Mouse (Mus musculus): Measurements from ENCODE around the gene Rnf215. TPM values are rescaled to one million over a fixed set of nuclear protein-coding genes. Genes with fewer than 3 reads are reported as not detected.

The Rnf215 gene
- polyA plus RNA-seq (2014; fragmentation: Nextera tagmentation; extraction: Ambion mirVana): 51.0 and 53.3 TPM in 2 replicates

DNA sequence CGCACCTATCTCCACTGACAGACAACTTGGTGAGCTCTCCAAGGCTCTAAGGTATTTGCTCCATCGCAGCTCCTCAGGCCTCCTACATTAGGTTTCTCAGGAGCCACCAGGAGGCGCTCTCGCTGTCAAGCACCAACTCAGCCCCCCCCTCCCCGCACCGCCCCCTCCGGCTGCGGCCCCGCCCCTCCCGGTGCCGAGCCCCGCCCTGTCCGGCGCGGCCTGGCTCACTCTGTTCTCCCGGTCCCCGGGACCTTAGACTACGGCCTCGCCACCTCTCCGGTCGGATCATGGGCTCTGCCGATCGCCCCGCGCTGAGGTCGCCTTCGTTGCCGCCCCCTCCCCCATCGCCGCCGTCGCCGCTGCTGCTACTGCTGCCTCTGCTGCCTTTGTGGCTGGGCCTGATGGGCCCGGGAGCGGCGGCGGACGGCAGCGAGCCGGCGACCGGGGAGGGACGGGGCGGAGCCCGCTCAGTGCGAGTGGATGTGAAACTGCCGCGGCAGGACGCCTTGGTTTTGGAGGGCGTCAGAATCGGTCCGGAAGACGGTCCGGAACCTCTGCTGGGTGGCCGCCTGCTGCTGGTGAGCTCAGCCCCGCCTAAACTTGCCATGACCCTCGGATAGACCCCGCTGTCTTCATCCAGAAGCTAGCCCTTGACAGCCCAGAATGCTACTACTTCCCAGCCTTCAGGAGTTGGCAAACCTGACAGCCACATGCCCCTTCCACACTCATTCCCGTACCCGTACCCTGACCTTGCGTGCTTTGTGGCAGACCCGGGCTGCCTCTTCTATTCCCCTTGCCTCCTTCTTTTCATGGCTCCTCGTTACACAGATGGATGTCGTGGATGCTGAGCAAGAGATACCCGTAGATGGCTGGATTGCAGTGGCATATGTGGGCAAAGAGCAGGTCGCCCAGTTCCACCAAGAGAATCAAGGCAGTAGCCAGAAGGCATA, at the start of gene Rnf215:
Gene Rnf215, plus strand, starts transcription at position 217 of the 950 bp plus-strand sequence.
- ATAC-seq (ENCODE audit: low read depth): peak; percentile 90
- 2% methylated on average over 63 of the region's 66 CpGs for WGBS

GRCm38 (mm10) chr11:4086246-4086645, 48.8 kb upstream of the Rnf215 start:
- no peaks in the 10 kb centered on the region for H3K27me3 ChIP-seq (ENCODE audit: control insufficient read depth, insufficient read depth, low read length)
- H3K9me3 ChIP-seq (ENCODE audit: control insufficient read depth, low read length): no peaks in the 10 kb centered on the region
- H3K36me3 ChIP-seq (ENCODE audit: control insufficient read depth, insufficient read depth, low read length): no peaks in the 10 kb centered on the region
- H3K4me3 ChIP-seq (ENCODE audit: low read depth, low read length): no peak overlapping the region
- no peaks in the 10 kb centered on the region for H3K4me1 ChIP-seq (ENCODE audit: control insufficient read depth, insufficient read depth, low read length)
- H3K4me2 ChIP-seq (ENCODE audit: low read depth, low read length): no peak overlapping the region
- no peak overlapping the region for H3K9ac ChIP-seq (replicated peaks; ENCODE audit: low read depth, low read length)
- ATAC-seq (ENCODE audit: low read depth): no peak
- WGBS: 47% methylated on average over 1 of the region's 1 CpGs
- H3K27ac ChIP-seq (ENCODE audit: low read depth, low read length): no peak overlapping the region

More for the DNA sequence above, at the start of gene Rnf215:
- H3K4me3 ChIP-seq (ENCODE audit: low read depth, low read length): peak within 1 kb of the TSS; percentile 93
- peak within 1 kb of the TSS; percentile 92 for H3K27ac ChIP-seq (ENCODE audit: low read depth, low read length)
- peaks cover 13% of the 10 kb centered on the region for H3K36me3 ChIP-seq (ENCODE audit: control insufficient read depth, insufficient read depth, low read length)
- H3K4me1 ChIP-seq (ENCODE audit: control insufficient read depth, insufficient read depth, low read length): peaks cover 19% of the 10 kb centered on the region
- H3K27me3 ChIP-seq (ENCODE audit: control insufficient read depth, insufficient read depth, low read length): no peaks in the 10 kb centered on the region
- H3K9me3 ChIP-seq (ENCODE audit: control insufficient read depth, low read length): no peaks in the 10 kb centered on the region
- H3K4me2 ChIP-seq (ENCODE audit: low read depth, low read length): peak within 1 kb of the TSS; percentile 66
- peak within 1 kb of the TSS; percentile 98 for H3K9ac ChIP-seq (replicated peaks; ENCODE audit: low read depth, low read length)

DNA sequence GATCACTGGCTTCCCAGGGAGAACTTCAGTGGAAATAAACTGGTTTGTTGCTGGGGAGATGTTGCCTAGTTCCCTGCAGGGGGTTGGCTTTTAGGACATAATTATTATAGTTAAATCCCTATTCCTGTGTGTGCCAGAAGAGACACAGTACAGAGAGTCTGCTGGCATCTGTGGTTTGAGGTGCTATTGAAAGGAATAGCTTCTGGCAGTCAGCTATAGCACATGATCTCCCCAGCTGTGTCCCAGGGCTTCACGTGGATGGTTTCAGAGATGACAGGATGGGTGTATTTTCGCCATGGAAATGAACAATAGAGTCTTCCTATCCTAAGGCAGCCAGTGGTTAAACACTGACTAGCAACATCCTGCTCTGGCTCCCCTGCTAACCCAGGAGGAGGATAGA, 47.7 kb upstream of the Rnf215 start:
- no peak overlapping the region for H3K27ac ChIP-seq (ENCODE audit: low read depth, low read length)
- H3K4me1 ChIP-seq (ENCODE audit: control insufficient read depth, insufficient read depth, low read length): no peaks in the 10 kb centered on the region
- H3K27me3 ChIP-seq (ENCODE audit: control insufficient read depth, insufficient read depth, low read length): no peaks in the 10 kb centered on the region
- peak; percentile 51; the same call in 1 of the 2 replicates for ATAC-seq (ENCODE audit: low read depth)
- H3K4me2 ChIP-seq (ENCODE audit: low read depth, low read length): no peak overlapping the region
- WGBS: 42% methylated on average over 2 of the region's 2 CpGs
- no peak overlapping the region for H3K9ac ChIP-seq (replicated peaks; ENCODE audit: low read depth, low read length)
- H3K4me3 ChIP-seq (ENCODE audit: low read depth, low read length): no peak overlapping the region
- H3K36me3 ChIP-seq (ENCODE audit: control insufficient read depth, insufficient read depth, low read length): no peaks in the 10 kb centered on the region
- no peaks in the 10 kb centered on the region for H3K9me3 ChIP-seq (ENCODE audit: control insufficient read depth, low read length)

- Histone ChIP-seq H3K9ac (replicated peaks; ENCODE audit: low read depth, low read length) (no peak overlapping the region), H3K4me1 (ENCODE audit: control insufficient read depth, insufficient read depth, low read length) (peaks cover 10% of the 10 kb centered on the region), H3K4me2 (ENCODE audit: low read depth, low read length) (peak overlapping the region; percentile 77; the same call in 1 of the 2 replicates), H3K4me3 (ENCODE audit: low read depth, low read length) (no peak overlapping the region), H3K9me3 (ENCODE audit: control insufficient read depth, low read length) (no peaks in the 10 kb centered on the region), H3K36me3 (ENCODE audit: control insufficient read depth, insufficient read depth, low read length) (no peaks in the 10 kb centered on the region), H3K27ac (ENCODE audit: low read depth, low read length) (no peak overlapping the region), H3K27me3 (ENCODE audit: control insufficient read depth, insufficient read depth, low read length) (no peaks in the 10 kb centered on the region)
- 90% methylated on average over 18 of the region's 18 CpGs for WGBS
- no peak for ATAC-seq (ENCODE audit: low read depth)
These were observed 41.3 kb upstream of the Rnf215 start for GRCm38 (mm10) chr11:4093459-4094377.

GRCm38 (mm10) chr11:4094378-4095170, 40.4 kb upstream of the Rnf215 start:
- no peak for ATAC-seq (ENCODE audit: low read depth)
- Histone ChIP-seq H3K36me3 (ENCODE audit: control insufficient read depth, insufficient read depth, low read length) (no peaks in the 10 kb centered on the region), H3K4me2 (ENCODE audit: low read depth, low read length) (peak overlapping the region; percentile 77), H3K9me3 (ENCODE audit: control insufficient read depth, low read length) (no peaks in the 10 kb centered on the region), H3K27ac (ENCODE audit: low read depth, low read length) (peak overlapping the region; percentile 35; the same call in 1 of the 2 replicates), H3K9ac (replicated peaks; ENCODE audit: low read depth, low read length) (peak overlapping the region; percentile 37; the same call in 1 of the 2 replicates), H3K27me3 (ENCODE audit: control insufficient read depth, insufficient read depth, low read length) (no peaks in the 10 kb centered on the region), H3K4me3 (ENCODE audit: low read depth, low read length) (peak overlapping the region; percentile 41), H3K4me1 (ENCODE audit: control insufficient read depth, insufficient read depth, low read length) (peaks cover 10% of the 10 kb centered on the region)
- 5% methylated on average over 22 of the region's 24 CpGs for WGBS

- Histone ChIP-seq H3K27ac (ENCODE audit: low read depth, low read length) (peak within 1 kb of the TSS; percentile 64), H3K27me3 (ENCODE audit: control insufficient read depth, insufficient read depth, low read length) (no peaks in the 10 kb centered on the region), H3K4me1 (ENCODE audit: control insufficient read depth, insufficient read depth, low read length) (peaks cover 10% of the 10 kb centered on the region), H3K4me2 (ENCODE audit: low read depth, low read length) (peak within 1 kb of the TSS; percentile 77), H3K36me3 (ENCODE audit: control insufficient read depth, insufficient read depth, low read length) (no peaks in the 10 kb centered on the region), H3K9me3 (ENCODE audit: control insufficient read depth, low read length) (no peaks in the 10 kb centered on the region), H3K4me3 (ENCODE audit: low read depth, low read length) (peak within 1 kb of the TSS; percentile 41), H3K9ac (replicated peaks; ENCODE audit: low read depth, low read length) (peak within 1 kb of the TSS; percentile 37)
- ATAC-seq (ENCODE audit: low read depth): peak; percentile 28; the same call in 1 of the 2 replicates
- 8% methylated on average over 33 of the region's 34 CpGs for WGBS
These were observed 39.6 kb upstream of the Rnf215 start, which contains the start of gene Mtfp1 for GRCm38 (mm10) chr11:4095171-4096053. Mtfp1 (minus strand) TSS chr11:4095445.

DNA sequence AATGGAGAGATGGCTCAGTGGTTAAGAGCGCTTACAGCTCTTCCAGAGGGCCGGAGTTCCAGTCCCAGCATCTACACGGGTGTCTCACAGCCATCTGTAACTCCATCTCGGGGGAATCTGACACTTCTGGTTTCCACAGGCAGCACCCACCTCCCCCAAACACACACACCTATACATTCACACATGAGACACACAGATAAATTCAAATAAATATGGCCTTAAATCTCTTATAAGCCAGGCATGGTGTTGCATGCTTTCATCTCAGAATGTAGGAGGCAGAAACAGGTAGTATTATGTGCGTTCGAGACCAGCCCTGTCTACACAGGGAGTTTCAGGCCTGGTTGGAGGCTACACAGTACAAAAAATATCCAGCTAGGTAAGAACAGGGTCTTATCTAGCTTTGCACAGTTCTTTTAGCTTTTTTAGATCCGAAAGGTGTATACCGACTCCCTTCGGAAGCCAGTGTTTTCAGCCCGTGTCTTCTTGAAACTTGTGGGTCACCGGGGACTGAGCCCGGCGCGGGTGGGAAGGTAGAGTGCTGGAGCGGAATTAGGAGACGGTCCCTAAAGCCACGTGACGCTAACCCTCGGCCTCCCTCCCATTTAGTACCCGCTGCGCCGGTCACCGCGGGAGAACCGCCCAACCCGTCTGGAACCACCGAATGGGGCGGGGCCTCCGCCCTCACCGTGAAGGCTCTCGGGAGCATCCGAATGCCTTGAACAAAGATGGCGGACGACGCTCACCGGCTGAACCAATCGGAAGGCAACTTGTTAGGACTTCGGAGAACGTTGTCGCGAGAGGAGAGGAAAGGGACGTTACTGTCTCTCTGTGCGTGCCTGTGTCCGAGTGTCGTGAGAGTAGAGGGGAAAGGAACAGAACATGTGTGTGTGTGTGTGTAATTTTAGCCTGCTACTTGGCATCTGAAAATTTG, 38.7 kb upstream of the Rnf215 start:
- ATAC-seq (ENCODE audit: low read depth): peak; percentile 97
- Histone ChIP-seq H3K27me3 (ENCODE audit: control insufficient read depth, insufficient read depth, low read length) (no peaks in the 10 kb centered on the region), H3K4me1 (ENCODE audit: control insufficient read depth, insufficient read depth, low read length) (peaks cover 10% of the 10 kb centered on the region), H3K4me3 (ENCODE audit: low read depth, low read length) (peak overlapping the region; percentile 41), H3K27ac (ENCODE audit: low read depth, low read length) (peak overlapping the region; percentile 82), H3K9ac (replicated peaks; ENCODE audit: low read depth, low read length) (peak overlapping the region; percentile 77), H3K4me2 (ENCODE audit: low read depth, low read length) (peak overlapping the region; percentile 77), H3K9me3 (ENCODE audit: control insufficient read depth, low read length) (no peaks in the 10 kb centered on the region), H3K36me3 (ENCODE audit: control insufficient read depth, insufficient read depth, low read length) (no peaks in the 10 kb centered on the region)
- WGBS: 3% methylated on average over 45 of the region's 45 CpGs
